Mouse (Mus musculus) liver, embryonic 11.5 days (tissue): ENCODE data around the gene Hacl1. TPM values are rescaled to one million over a fixed set of nuclear protein-coding genes. Genes with fewer than 3 reads are reported as not detected.
A peak's percentile ranks its signal among the peaks of the same experiment; 100 is the strongest.

ENCODE experiments used
- ATAC-seq: fragments of 200-750 bp; cut with Nextera tagmentation; replicated peaks from 2 replicates; pipeline ENCODE4 v1.8.0; 2017; ENCODE audit warnings: moderate number of reproducible peaks, mild to moderate bottlenecking, moderate TSS enrichment, moderate library complexity; ENCODE audit not compliant: low FRiP score
- DNase-seq: peaks from one replicate; pipeline ENCODE4 v3.0.0-alpha.2; 2017; ENCODE audit warnings: low spot score
- H3K27ac ChIP-seq: fragments of 300-500 bp; sonication (generic); 2 replicates; pipeline ENCODE4 v1.5.1; 2014; ENCODE audit warnings: mild to moderate bottlenecking, low read depth, low read length, control low read depth
- H3K27me3 ChIP-seq: fragments of 300-500 bp; sonication (generic); replicated peaks from 2 replicates; pipeline ENCODE4 v1.6.1; 2014; ENCODE audit warnings: low read length, mixed read lengths; ENCODE audit not compliant: control insufficient read depth, insufficient read depth
- H3K36me3 ChIP-seq: fragments of 300-500 bp; sonication (generic); 2 replicates; pipeline ENCODE4 v1.6.1; 2014; ENCODE audit warnings: mild to moderate bottlenecking, low read length, moderate library complexity, mixed read lengths; ENCODE audit not compliant: control insufficient read depth, insufficient read depth
- H3K4me1 ChIP-seq: fragments of 300-500 bp; sonication (generic); replicated peaks from 2 replicates; pipeline ENCODE4 v1.6.1; 2014; ENCODE audit warnings: low read length, mixed read lengths; ENCODE audit not compliant: control insufficient read depth, insufficient read depth
- H3K4me2 ChIP-seq: fragments of 300-500 bp; sonication (generic); 2 replicates; pipeline ENCODE4 v1.6.1; 2014; ENCODE audit warnings: mild to moderate bottlenecking, control low read depth, moderate library complexity
- H3K4me3 ChIP-seq: fragments of 300-500 bp; sonication (generic); 2 replicates; pipeline ENCODE4 v1.5.1; 2014; ENCODE audit warnings: low read depth, low read length, control low read depth
- H3K9ac ChIP-seq: fragments of 300-500 bp; sonication (generic); 2 replicates; pipeline ENCODE4 v1.6.1; 2014; ENCODE audit warnings: low read depth, low read length, control low read depth
- H3K9me3 ChIP-seq: fragments of 300-500 bp; sonication (generic); 2 replicates; pipeline ENCODE4 v1.6.1; 2016; ENCODE audit warnings: low read length, inconsistent platforms, mixed read lengths; ENCODE audit not compliant: control insufficient read depth
- WGBS: fragments of 180-500 bp; shearing (Covaris S2); extraction: QIAGEN DNeasy Blood & Tissue Kit; methylation state at CpG from one replicate; pipeline ENCODE4 v1.1.7; 2014; 5-methylcytosine and 5-hydroxymethylcytosine counted together
- polyA plus RNA-seq: library from polyadenylated mRNA; unstranded; fragments of >200 nt; fragmentation: Nextera tagmentation; extraction: Ambion mirVana; gene quantifications from 2 replicates; pipeline ENCODE4 v1.2.1, GENCODE M21; 2014

Gene Hacl1
- polyA plus RNA-seq, 1 experiment from 2014 or later, result 10.5 TPM

DNA sequence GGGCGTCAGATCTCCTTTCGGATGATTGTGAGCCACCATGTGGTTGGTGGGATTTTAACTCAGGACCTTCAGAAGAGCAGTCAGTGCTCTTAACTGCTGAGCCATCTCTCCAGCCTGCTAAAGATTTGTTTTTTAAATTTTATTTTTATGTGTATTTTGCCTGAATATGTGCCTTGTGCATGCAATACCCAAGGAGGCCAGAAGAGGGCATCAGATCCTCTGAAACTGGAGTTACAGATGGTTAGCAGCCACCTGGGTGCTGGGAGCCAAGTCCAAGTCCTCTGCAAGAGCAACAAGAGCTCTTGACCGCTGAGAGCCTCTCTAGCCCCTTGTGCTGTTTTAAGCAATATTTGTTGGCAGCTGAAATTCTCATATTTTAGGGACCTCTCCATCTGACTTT is 9.3 kb upstream of the Hacl1 start:
- ATAC-seq (no peak), DNase-seq (no peak)
- no peak overlapping the region for H3K4me3 ChIP-seq
- H3K27me3 ChIP-seq, result no peaks in the 10 kb centered on the region
- no peaks in the 10 kb centered on the region for H3K9me3 ChIP-seq
- H3K27ac ChIP-seq, result no peak overlapping the region
- no peak overlapping the region for H3K9ac ChIP-seq
- no peak overlapping the region for H3K4me2 ChIP-seq
- peaks cover 17% of the 10 kb centered on the region for H3K4me1 ChIP-seq
- no peaks in the 10 kb centered on the region for H3K36me3 ChIP-seq
- 96% methylated on average over 3 of the region's 3 CpGs for whole genome bisulfite sequencing

- no peak for ATAC-seq
- Histone ChIP-seq H3K9ac (no peak overlapping the region), H3K4me2 (no peak overlapping the region), H3K9me3 (no peaks in the 10 kb centered on the region), H3K4me3 (no peak overlapping the region), H3K36me3 (no peaks in the 10 kb centered on the region), H3K27ac (no peak overlapping the region), H3K27me3 (no peaks in the 10 kb centered on the region), H3K4me1 (peaks cover 9% of the 10 kb centered on the region)
- 85% methylated on average over 10 of the region's 10 CpGs for WGBS
- DNase-seq, result no peak
These were observed 6.9 kb upstream of the Hacl1 start for GRCm38 (mm10) chr14:31647991-31648390.

GRCm38 (mm10) chr14:31645920-31646319 is 4.8 kb upstream of the Hacl1 start:
- DNase-seq, result no peak
- 90% methylated on average over 7 of the region's 7 CpGs for WGBS
- H3K27me3 ChIP-seq, result no peaks in the 10 kb centered on the region

DNA sequence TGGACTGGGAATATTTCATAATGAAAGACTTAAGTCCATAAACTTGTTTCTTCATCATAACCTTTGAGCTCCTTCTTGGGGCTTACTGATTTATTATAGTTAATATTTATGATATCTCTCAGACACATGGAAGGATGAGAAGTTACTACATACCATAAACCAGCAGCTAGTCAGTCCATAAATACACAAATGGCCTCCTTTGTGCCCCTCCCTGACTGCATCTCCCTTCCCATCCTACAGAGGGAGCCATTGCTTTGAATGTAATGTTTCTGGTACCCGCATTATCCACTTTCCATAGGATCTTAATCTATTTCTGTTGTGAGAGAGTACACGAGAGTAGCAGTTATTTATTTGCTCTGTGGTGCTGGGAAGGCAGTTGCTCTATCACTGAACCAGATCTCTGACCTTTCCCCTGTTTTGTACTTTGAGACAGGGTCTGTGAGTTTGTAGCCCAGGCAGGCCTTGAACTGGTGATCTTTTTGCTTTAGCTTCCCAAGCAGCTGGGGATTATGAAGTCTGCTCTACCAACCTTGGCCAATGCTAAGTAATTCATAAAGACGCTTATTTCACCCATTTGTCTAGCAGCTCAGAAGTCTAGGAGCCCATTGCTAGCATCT is 4.0 kb upstream of the Hacl1 start:
- 65% methylated on average over 3 of the region's 3 CpGs for WGBS
- peaks cover 9% of the 10 kb centered on the region for H3K4me1 ChIP-seq
- ATAC-seq, result no peak
- no peaks in the 10 kb centered on the region for H3K36me3 ChIP-seq
- H3K9me3 ChIP-seq, result no peaks in the 10 kb centered on the region
- no peak overlapping the region for H3K4me3 ChIP-seq
- no peaks in the 10 kb centered on the region for H3K27me3 ChIP-seq
- H3K9ac ChIP-seq, result no peak overlapping the region
- no peak overlapping the region for H3K27ac ChIP-seq
- no peak overlapping the region for H3K4me2 ChIP-seq
- DNase-seq, result no peak

More at GRCm38 (mm10) chr14:31645920-31646319, 4.8 kb upstream of the Hacl1 start:
- no peaks in the 10 kb centered on the region for H3K36me3 ChIP-seq
- H3K27ac ChIP-seq, result no peak overlapping the region
- no peak overlapping the region for H3K9ac ChIP-seq
- no peak for ATAC-seq
- H3K9me3 ChIP-seq, result no peaks in the 10 kb centered on the region
- H3K4me2 ChIP-seq, result no peak overlapping the region
- peaks cover 6% of the 10 kb centered on the region for H3K4me1 ChIP-seq
- no peak overlapping the region for H3K4me3 ChIP-seq

GRCm38 (mm10) chr14:31644183-31644830 is 3.2 kb upstream of the Hacl1 start:
- Histone ChIP-seq H3K4me3 (no peak overlapping the region), H3K27me3 (no peaks in the 10 kb centered on the region), H3K36me3 (no peaks in the 10 kb centered on the region), H3K4me2 (no peak overlapping the region), H3K9ac (no peak overlapping the region), H3K4me1 (peaks cover 11% of the 10 kb centered on the region), H3K9me3 (no peaks in the 10 kb centered on the region), H3K27ac (no peak overlapping the region)
- no peak for ATAC-seq
- 89% methylated on average over 5 of the region's 5 CpGs for WGBS
- no peak for DNase-seq

DNA sequence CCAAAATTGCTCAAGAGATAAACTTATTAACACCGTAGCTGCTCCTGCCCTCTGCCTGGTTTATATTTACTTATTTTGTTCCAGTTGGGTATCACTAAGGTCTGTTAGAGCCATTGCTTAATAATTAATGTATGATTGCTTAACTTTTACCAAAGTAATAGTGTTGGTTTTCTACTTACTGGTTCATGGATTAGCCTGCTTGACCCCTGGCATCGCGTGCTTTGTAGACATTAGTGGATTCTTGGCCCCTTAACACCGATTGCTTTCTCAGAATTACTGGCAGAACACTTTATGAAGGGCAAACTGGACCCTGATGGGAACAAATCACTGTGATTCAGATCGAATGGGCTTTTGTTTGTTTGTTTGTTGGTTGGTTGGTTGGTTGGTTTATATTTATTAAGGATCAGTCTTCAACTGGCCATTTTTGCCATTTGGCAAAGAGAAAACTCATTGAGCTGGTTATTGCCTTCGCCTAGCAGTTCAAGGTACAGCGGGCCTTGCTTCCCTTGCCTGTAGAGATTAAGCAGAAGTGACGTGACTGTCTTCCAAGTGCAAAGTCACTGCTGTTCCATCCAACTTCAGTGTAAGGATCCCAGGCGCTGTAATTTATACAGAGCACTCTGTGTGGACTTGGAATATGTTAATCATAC is 545 bp upstream of the Hacl1 start:
- Histone ChIP-seq H3K4me3 (peak overlapping the region; percentile 56), H3K9me3 (no peaks in the 10 kb centered on the region), H3K27me3 (no peaks in the 10 kb centered on the region), H3K4me1 (peaks cover 11% of the 10 kb centered on the region), H3K9ac (peak overlapping the region; percentile 69), H3K36me3 (no peaks in the 10 kb centered on the region), H3K27ac (peak overlapping the region; percentile 78), H3K4me2 (peak overlapping the region; percentile 75)
- DNase-seq, result no peak
- no peak for ATAC-seq
- 65% methylated on average over 9 of the region's 9 CpGs for WGBS

DNA sequence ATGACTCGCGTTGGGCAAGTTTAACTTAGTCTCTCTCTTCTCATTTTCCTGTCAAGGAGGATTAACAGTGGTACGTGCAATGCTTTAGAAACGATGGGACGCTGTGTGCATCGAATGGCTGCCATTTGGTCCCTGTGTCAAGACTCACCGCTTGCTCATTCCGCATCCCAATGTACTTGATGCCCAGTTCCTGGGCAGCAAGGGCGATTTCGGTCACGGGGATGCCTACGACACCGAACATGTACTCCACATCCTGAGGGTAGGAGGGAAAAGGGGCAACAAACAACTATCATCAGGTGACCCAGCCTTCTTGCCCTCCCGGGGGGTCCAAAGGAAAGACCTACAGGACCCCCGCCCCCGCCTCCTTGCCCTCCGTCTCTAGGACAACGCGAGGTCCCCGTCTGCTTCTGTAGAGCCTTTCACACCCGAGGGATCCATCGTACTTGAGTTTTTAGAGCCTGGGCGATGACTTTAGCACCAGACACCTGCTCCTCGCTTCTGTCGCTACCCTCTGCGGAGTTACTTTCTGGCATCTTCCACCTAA is 668 bp downstream of the Hacl1 start, which contains the start of gene Gm49387:
Gm49387 (minus strand) TSS at position 533 of the 544 bp plus-strand sequence.
- peak within 1 kb of the TSS; percentile 56 for H3K4me3 ChIP-seq
- peaks cover 11% of the 10 kb centered on the region for H3K4me1 ChIP-seq
- WGBS, result 5% methylated on average over 26 of the region's 26 CpGs
- H3K9me3 ChIP-seq, result no peaks in the 10 kb centered on the region
- no peak for DNase-seq
- ATAC-seq, result peak; percentile 14; the same call in 1 of the 2 replicates
- peak within 1 kb of the TSS; percentile 69 for H3K9ac ChIP-seq
- peak within 1 kb of the TSS; percentile 75 for H3K4me2 ChIP-seq
- no peaks in the 10 kb centered on the region for H3K27me3 ChIP-seq
- H3K27ac ChIP-seq, result peak within 1 kb of the TSS; percentile 78
- H3K36me3 ChIP-seq, result no peaks in the 10 kb centered on the region

DNA sequence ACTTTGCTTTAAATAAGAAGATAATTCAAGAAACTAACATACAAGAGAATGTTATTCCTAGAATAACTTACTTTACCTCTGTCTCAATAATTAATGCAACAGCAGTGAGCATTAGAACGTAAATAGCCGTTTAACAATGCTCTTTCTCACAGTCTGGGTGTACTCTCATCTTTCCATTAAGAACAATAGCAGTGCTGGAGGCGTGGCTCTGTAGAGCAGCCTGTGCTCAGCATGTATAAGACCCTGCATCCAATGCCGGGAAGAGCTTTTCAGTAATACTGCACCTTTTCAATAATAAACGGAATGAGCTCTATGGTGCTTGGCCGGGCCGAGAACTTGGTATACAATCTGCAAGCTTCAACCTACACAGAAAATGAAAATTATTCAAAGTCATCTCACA is 10.4 kb downstream of the Hacl1 start:
- H3K27me3 ChIP-seq, result no peaks in the 10 kb centered on the region
- H3K9ac ChIP-seq, result no peak overlapping the region
- H3K9me3 ChIP-seq, result no peaks in the 10 kb centered on the region
- no peak for ATAC-seq
- H3K4me3 ChIP-seq, result no peak overlapping the region
- no peak overlapping the region for H3K27ac ChIP-seq
- WGBS, result 81% methylated on average over 7 of the region's 7 CpGs
- H3K4me1 ChIP-seq, result no peaks in the 10 kb centered on the region
- no peaks in the 10 kb centered on the region for H3K36me3 ChIP-seq
- DNase-seq, result no peak
- H3K4me2 ChIP-seq, result no peak overlapping the region
